Mouse (Mus musculus): Measurements from ENCODE around the gene BC030500.

DNA sequence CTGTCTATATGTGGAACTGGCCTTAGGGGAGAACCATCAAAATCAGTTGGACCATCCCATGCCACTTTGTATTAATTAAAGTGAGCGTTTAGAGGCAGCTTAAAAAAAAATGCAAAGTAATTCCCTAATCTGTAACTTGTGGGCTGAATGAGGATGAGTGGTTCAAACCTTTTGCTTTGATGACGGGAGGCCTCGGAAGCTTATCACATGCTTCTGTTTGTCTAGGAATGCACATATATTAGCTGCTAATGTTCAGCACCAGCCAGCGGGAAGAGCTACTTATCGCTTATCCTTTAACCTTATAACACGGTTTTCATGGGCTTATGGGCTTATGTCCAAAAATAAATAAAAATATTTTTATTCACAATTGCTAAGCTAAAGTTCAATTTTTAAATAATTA lies 15.6 kb upstream of the BC030500 start:
- no peak for TF ChIP-seq CTCF (IDR thresholded peaks at IDR 0.05; ENCODE audit: low read depth)
- no peak for TF ChIP-seq EP300 (optimal IDR thresholded peaks at IDR 0.05)
